Mouse (Mus musculus) adrenal gland, adult 10 weeks (tissue): ENCODE results near the gene Gm14403. TPM values are rescaled to one million over a fixed set of nuclear protein-coding genes. Genes with fewer than 3 reads are reported as not detected.

Source experiments
- polyA plus RNA-seq: library from polyadenylated mRNA; stranded (reverse); fragments of 350-450 nt; fragmentation: Illumina TruSeq; extraction: RNeasy Lipid Tissue Mini Kit (QIAGEN cat#74804); gene quantifications from one replicate; pipeline ENCODE4 v1.2.3, GENCODE M21; 2014; ENCODE audit warnings: low read depth, low replicate concordance

Gene Gm14403
- polyA plus RNA-seq: 108 TPM

DNA sequence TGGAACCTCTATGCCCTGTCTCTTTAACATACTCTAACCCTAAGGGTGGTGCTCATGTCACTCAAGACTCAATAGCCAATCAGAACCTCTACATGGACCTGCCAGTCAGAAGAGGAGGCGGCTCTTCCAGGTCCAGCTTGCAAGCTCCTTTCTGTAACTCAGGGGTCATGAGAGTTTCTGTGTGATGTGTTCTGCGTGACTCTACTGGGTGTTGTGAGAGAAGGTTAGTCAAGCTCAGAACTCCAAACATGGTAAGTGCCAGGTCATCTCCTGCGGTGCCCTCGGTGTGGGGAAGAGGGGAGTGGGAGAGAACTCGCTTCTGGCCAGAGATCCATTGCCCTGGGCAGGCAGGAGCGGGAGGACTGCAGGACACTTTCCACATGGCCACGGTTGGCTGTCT, at the start of gene Gm14403:
TSS of gene Gm14403 (plus strand) at position 149 of the 400 bp plus-strand sequence.

GRCm38 (mm10) chr2:177464676-177465075, 33.3 kb upstream of the Gm14403 start, which contains the start of gene Zfp970:
Zfp970 (plus strand) TSS chr2:177464733.

Other genes with a start within 250 kb of the Gm14403 start
- not detected for gene Gm14409, start 231.2 kb upstream of the Gm14403 start, polyA plus RNA-seq
- 22.6 TPM for gene Gm14412, start 173.9 kb upstream of the Gm14403 start, polyA plus RNA-seq
- gene Gm14418, start 99.9 kb upstream of the Gm14403 start, polyA plus RNA-seq: 28.6 TPM
- gene Zfp970, start 33.5 kb upstream of the Gm14403 start, polyA plus RNA-seq: 96.9 TPM
- gene Gm14406, start 80.0 kb downstream of the Gm14403 start, polyA plus RNA-seq: not detected